Mouse (Mus musculus) megakaryocyte, embryonic 14.5 days (primary cell): ENCODE measurements around the gene Sel1l3.

Source experiments
- FLI1 ChIP-seq: IDR thresholded peaks from 2 replicates; pipeline ENCODE4 v1.6.1; 2012; ENCODE audit warnings: low read length, inconsistent platforms, mixed read lengths
- GATA1 ChIP-seq: IDR thresholded peaks from 3 replicates; pipeline ENCODE4 v1.6.1; 2012; ENCODE audit warnings: mixed read lengths, low read length, inconsistent platforms, borderline replicate concordance

DNA sequence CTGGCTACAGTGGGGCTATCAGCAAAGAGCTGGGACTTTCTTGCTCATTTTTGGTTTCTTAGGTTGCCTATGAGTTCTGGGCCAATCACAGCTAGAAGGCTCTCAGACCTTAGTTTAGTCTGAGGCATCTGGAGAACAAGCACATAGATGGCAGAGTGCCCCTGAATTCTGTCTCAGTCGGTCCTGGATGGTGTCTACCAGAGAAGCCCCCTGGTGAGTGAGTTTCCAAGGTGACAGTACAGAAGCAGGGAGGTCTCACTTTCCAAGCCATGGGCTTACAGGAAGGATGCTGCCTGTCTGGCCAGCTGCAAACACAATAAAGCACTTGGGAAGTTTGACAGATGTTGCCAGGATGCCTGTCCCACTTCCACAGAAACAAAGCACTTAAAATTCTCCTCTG is 1.1 kb upstream of the Sel1l3 start:
- TF ChIP-seq GATA1, result no peak
- no peak for TF ChIP-seq FLI1
